Mouse (Mus musculus): Measurements from ENCODE around the gene Kalrn. TPM values are rescaled to one million over a fixed set of nuclear protein-coding genes. Genes with fewer than 3 reads are reported as not detected.

Kalrn gene
- polyA plus RNA-seq, 1 experiment from 2014 or later, result 22.4 TPM

GRCm38 (mm10) chr16:34269642-34270041 is 303.7 kb downstream of the Kalrn start:
- ATAC-seq (replicated peaks; ENCODE audit: low FRiP score) (no peak), DNase-seq (ENCODE audit: low spot score) (no peak)
- Histone ChIP-seq H3K4me2 (ENCODE audit: low read depth, low read length, severe bottlenecking) (no peak overlapping the region), H3K4me3 (ENCODE audit: low read depth, low read length) (no peak overlapping the region), H3K36me3 (ENCODE audit: control insufficient read depth, insufficient read depth, low read length) (no peaks in the 10 kb centered on the region), H3K9me3 (ENCODE audit: control insufficient read depth, low read length) (no peaks in the 10 kb centered on the region), H3K27me3 (ENCODE audit: control insufficient read depth, insufficient read depth, low read length) (no peaks in the 10 kb centered on the region), H3K4me1 (replicated peaks; ENCODE audit: control insufficient read depth, insufficient read depth, low read length) (no peaks in the 10 kb centered on the region), H3K27ac (ENCODE audit: low read depth, low read length) (no peak overlapping the region), H3K9ac (ENCODE audit: low read length) (no peak overlapping the region)
- 95% methylated on average over 8 of the region's 8 CpGs for WGBS

GRCm38 (mm10) chr16:34267751-34268150 is 305.6 kb downstream of the Kalrn start:
- DNase-seq (ENCODE audit: low spot score) (no peak), ATAC-seq (replicated peaks; ENCODE audit: low FRiP score) (no peak)
- Histone ChIP-seq H3K4me1 (replicated peaks; ENCODE audit: control insufficient read depth, insufficient read depth, low read length) (no peaks in the 10 kb centered on the region), H3K9ac (ENCODE audit: low read length) (no peak overlapping the region), H3K9me3 (ENCODE audit: control insufficient read depth, low read length) (no peaks in the 10 kb centered on the region), H3K27me3 (ENCODE audit: control insufficient read depth, insufficient read depth, low read length) (no peaks in the 10 kb centered on the region), H3K4me3 (ENCODE audit: low read depth, low read length) (no peak overlapping the region), H3K4me2 (ENCODE audit: low read depth, low read length, severe bottlenecking) (no peak overlapping the region), H3K27ac (ENCODE audit: low read depth, low read length) (no peak overlapping the region), H3K36me3 (ENCODE audit: control insufficient read depth, insufficient read depth, low read length) (no peaks in the 10 kb centered on the region)
- WGBS, result 93% methylated on average over 1 of the region's 1 CpGs

DNA sequence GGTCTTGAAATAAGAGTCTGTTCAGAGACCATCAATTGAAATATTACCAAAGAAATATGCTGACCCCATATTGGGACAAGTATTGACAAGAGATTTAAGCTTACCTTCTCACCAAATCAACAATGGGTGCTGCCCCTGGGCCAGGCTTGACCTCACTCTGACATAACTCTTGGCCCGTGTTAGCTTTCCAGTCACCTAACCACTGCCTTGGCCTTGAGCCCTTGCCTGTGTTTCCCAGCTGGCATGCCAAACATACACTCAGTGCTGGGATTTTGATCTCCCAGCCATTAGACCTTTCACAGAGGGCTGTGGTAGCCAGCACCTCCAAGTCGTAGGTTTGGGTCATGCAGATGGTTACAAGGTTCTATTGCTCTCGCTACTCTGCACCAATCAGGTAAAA is 308.7 kb downstream of the Kalrn start:
- no peak for DNase-seq (ENCODE audit: low spot score)
- Histone ChIP-seq H3K4me1 (replicated peaks; ENCODE audit: control insufficient read depth, insufficient read depth, low read length) (no peaks in the 10 kb centered on the region), H3K27ac (ENCODE audit: low read depth, low read length) (no peak overlapping the region), H3K9ac (ENCODE audit: low read length) (no peak overlapping the region), H3K9me3 (ENCODE audit: control insufficient read depth, low read length) (no peaks in the 10 kb centered on the region), H3K36me3 (ENCODE audit: control insufficient read depth, insufficient read depth, low read length) (no peaks in the 10 kb centered on the region), H3K4me3 (ENCODE audit: low read depth, low read length) (no peak overlapping the region), H3K4me2 (ENCODE audit: low read depth, low read length, severe bottlenecking) (no peak overlapping the region), H3K27me3 (ENCODE audit: control insufficient read depth, insufficient read depth, low read length) (no peaks in the 10 kb centered on the region)
- WGBS, result 90% methylated on average over 3 of the region's 3 CpGs
- ATAC-seq (replicated peaks; ENCODE audit: low FRiP score), result no peak

DNA sequence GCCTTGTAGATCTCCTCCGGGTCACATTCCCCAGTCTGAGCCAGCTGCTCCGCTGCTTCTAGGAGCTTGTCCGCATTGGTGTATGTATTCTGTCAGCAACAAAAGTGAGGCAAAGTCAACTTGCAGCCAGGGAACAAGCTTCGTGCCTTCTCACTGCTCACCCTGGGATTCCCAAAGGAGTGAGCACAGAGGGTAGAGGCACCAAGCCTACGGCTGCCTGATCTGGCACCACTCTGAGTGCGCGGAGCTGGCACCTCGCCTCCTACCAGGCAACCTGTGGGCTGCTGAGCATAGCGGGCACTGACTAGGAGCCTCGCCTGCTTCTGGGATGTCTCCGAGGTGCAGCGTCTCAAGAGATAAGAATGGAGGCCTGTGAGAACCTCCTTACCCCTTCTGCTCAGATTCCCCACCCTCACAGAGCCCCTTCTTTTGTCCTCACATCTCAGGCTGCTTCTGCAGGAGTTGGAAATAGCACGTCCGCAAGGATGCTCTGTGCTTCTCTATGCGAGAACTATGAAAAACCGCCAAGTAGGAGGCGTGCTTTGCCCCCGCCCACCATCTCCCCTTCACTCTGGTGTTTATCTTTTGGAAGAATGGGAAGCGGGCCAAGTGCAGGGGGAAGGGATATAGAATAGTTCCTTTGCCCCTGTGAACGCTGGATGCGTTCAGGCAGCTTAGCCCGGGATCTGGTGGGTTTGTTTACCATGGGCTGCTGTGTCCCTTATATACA is 310.4 kb downstream of the Kalrn start:
- H3K27ac ChIP-seq (ENCODE audit: low read depth, low read length), result no peak overlapping the region
- no peak overlapping the region for H3K9ac ChIP-seq (ENCODE audit: low read length)
- H3K4me1 ChIP-seq (replicated peaks; ENCODE audit: control insufficient read depth, insufficient read depth, low read length), result no peaks in the 10 kb centered on the region
- WGBS, result 77% methylated on average over 22 of the region's 22 CpGs
- H3K36me3 ChIP-seq (ENCODE audit: control insufficient read depth, insufficient read depth, low read length), result no peaks in the 10 kb centered on the region
- H3K27me3 ChIP-seq (ENCODE audit: control insufficient read depth, insufficient read depth, low read length), result no peaks in the 10 kb centered on the region
- H3K4me2 ChIP-seq (ENCODE audit: low read depth, low read length, severe bottlenecking), result no peak overlapping the region
- H3K9me3 ChIP-seq (ENCODE audit: control insufficient read depth, low read length), result no peaks in the 10 kb centered on the region
- DNase-seq (ENCODE audit: low spot score), result no peak
- ATAC-seq (replicated peaks; ENCODE audit: low FRiP score), result no peak
- no peak overlapping the region for H3K4me3 ChIP-seq (ENCODE audit: low read depth, low read length)

GRCm38 (mm10) chr16:34260971-34261924 is 312.1 kb downstream of the Kalrn start:
- Histone ChIP-seq H3K4me1 (replicated peaks; ENCODE audit: control insufficient read depth, insufficient read depth, low read length) (no peaks in the 10 kb centered on the region), H3K27ac (ENCODE audit: low read depth, low read length) (no peak overlapping the region), H3K4me2 (ENCODE audit: low read depth, low read length, severe bottlenecking) (no peak overlapping the region), H3K36me3 (ENCODE audit: control insufficient read depth, insufficient read depth, low read length) (no peaks in the 10 kb centered on the region), H3K4me3 (ENCODE audit: low read depth, low read length) (no peak overlapping the region), H3K9ac (ENCODE audit: low read length) (no peak overlapping the region), H3K27me3 (ENCODE audit: control insufficient read depth, insufficient read depth, low read length) (no peaks in the 10 kb centered on the region), H3K9me3 (ENCODE audit: control insufficient read depth, low read length) (no peaks in the 10 kb centered on the region)
- 19% methylated on average over 10 of the region's 10 CpGs for WGBS
- ATAC-seq (replicated peaks; ENCODE audit: low FRiP score), result no peak
- DNase-seq (ENCODE audit: low spot score), result no peak

DNA sequence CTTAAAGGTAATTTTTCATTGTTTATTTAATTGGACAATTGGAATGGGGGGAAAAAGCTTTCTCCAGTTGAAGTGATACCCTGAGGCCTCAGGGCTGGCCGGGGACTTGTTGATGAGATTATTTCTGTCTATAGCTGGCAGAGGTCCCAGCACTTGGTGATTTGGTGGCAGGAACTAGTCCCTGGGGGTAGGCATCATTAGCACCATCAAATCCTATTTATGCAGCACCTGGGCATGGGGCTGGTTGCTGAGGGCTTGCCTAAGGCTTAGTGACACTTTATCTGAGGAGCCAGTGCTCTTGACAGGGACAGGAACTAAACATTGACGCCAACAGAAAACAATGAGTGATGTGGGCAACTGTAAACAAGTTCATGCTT is 318.7 kb downstream of the Kalrn start:
- Histone ChIP-seq H3K4me1 (replicated peaks; ENCODE audit: control insufficient read depth, insufficient read depth, low read length) (no peaks in the 10 kb centered on the region), H3K9ac (ENCODE audit: low read length) (no peak overlapping the region), H3K4me3 (ENCODE audit: low read depth, low read length) (no peak overlapping the region), H3K36me3 (ENCODE audit: control insufficient read depth, insufficient read depth, low read length) (no peaks in the 10 kb centered on the region; the same call in 1 of the 2 replicates), H3K27me3 (ENCODE audit: control insufficient read depth, insufficient read depth, low read length) (no peaks in the 10 kb centered on the region), H3K9me3 (ENCODE audit: control insufficient read depth, low read length) (no peaks in the 10 kb centered on the region), H3K27ac (ENCODE audit: low read depth, low read length) (no peak overlapping the region), H3K4me2 (ENCODE audit: low read depth, low read length, severe bottlenecking) (no peak overlapping the region)
- 66% methylated on average over 2 of the region's 2 CpGs for WGBS
- ATAC-seq (replicated peaks; ENCODE audit: low FRiP score) (no peak), DNase-seq (ENCODE audit: low spot score) (no peak)

DNA sequence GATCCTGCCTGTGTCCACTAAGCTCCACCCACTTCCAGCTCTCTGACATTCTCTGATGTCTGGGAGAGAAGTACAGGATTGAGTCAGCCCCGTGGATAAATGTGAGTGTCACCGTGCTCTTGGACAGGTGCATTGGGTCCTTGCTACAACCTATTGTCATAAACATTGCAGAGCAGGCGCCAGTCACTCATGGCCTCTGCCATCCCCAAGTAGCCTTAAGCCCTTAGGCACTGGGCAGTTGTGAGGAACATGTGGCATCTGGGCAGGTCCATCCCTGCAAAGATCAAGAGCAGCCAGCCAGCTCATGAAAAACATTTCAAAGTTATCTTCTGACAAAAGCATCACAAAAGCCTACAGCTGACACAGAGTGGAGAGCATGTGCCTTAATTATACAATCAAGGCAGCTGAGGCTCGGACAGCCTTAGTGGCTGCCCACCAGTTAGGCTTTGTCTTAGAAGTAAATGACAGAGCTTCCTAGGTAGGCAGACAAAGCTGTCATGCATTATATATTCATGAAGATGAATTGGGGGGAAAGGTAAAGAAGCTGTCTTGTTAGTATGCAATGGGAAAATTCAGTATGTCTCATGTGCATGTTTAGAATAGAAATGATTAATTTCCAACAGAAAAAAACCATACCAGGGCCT is 319.2 kb downstream of the Kalrn start:
- ATAC-seq (replicated peaks; ENCODE audit: low FRiP score) (no peak), DNase-seq (ENCODE audit: low spot score) (no peak)
- Histone ChIP-seq H3K4me1 (replicated peaks; ENCODE audit: control insufficient read depth, insufficient read depth, low read length) (no peaks in the 10 kb centered on the region), H3K27ac (ENCODE audit: low read depth, low read length) (no peak overlapping the region), H3K4me3 (ENCODE audit: low read depth, low read length) (no peak overlapping the region), H3K9ac (ENCODE audit: low read length) (no peak overlapping the region), H3K27me3 (ENCODE audit: control insufficient read depth, insufficient read depth, low read length) (no peaks in the 10 kb centered on the region), H3K4me2 (ENCODE audit: low read depth, low read length, severe bottlenecking) (no peak overlapping the region), H3K36me3 (ENCODE audit: control insufficient read depth, insufficient read depth, low read length) (no peaks in the 10 kb centered on the region; the same call in 1 of the 2 replicates), H3K9me3 (ENCODE audit: control insufficient read depth, low read length) (no peaks in the 10 kb centered on the region)
- 80% methylated on average over 4 of the region's 4 CpGs for WGBS

- DNase-seq (ENCODE audit: low spot score) (no peak), ATAC-seq (replicated peaks; ENCODE audit: low FRiP score) (no peak)
- no peaks in the 10 kb centered on the region for H3K9me3 ChIP-seq (ENCODE audit: control insufficient read depth, low read length)
- peaks cover 3% of the 10 kb centered on the region; the same call in 1 of the 2 replicates for H3K4me1 ChIP-seq (replicated peaks; ENCODE audit: control insufficient read depth, insufficient read depth, low read length)
- no peak overlapping the region for H3K4me2 ChIP-seq (ENCODE audit: low read depth, low read length, severe bottlenecking)
- H3K4me3 ChIP-seq (ENCODE audit: low read depth, low read length), result no peak overlapping the region
- no peak overlapping the region for H3K9ac ChIP-seq (ENCODE audit: low read length)
- no peaks in the 10 kb centered on the region for H3K27me3 ChIP-seq (ENCODE audit: control insufficient read depth, insufficient read depth, low read length)
- H3K36me3 ChIP-seq (ENCODE audit: control insufficient read depth, insufficient read depth, low read length), result no peaks in the 10 kb centered on the region; the same call in 1 of the 2 replicates
- 92% methylated on average over 3 of the region's 3 CpGs for WGBS
- no peak overlapping the region for H3K27ac ChIP-seq (ENCODE audit: low read depth, low read length)
These were observed 320.7 kb downstream of the Kalrn start for GRCm38 (mm10) chr16:34252670-34253069.
